Mouse (Mus musculus): ENCODE data around the gene Cp.
"Not testable (repeated sequence)": the region's sequence is repeated elsewhere in the genome, so short reads cannot be mapped to it uniquely, and the experiment has no call there.

Cp gene

DNA sequence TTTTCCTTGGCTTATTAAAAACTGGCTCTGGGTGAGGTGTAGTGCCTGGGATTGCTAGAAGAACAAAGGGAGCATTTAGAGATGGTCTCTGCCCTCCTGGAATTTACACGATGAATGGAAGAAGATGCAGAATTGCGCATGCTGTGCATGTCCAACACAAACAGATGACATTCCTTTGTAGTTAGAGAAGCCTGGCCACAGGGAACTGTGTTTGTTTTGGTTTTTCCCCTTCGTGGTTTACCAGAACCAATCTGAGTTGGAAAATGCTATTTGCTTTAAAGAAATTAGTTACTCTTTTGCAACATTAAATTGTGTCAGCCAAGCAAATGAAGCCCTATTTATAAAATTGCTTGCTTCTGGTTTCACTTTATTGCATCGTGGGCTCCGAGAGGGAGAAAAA lies at the start of gene Cp:
Gene Cp, plus strand, starts transcription at position 170 of the 400 bp plus-strand sequence.
- peak; percentile 12 for DNase-seq

- DNase-seq, result no peak
These were observed 8.3 kb upstream of the Cp start for GRCm38 (mm10) chr3:19948552-19948951.

DNA sequence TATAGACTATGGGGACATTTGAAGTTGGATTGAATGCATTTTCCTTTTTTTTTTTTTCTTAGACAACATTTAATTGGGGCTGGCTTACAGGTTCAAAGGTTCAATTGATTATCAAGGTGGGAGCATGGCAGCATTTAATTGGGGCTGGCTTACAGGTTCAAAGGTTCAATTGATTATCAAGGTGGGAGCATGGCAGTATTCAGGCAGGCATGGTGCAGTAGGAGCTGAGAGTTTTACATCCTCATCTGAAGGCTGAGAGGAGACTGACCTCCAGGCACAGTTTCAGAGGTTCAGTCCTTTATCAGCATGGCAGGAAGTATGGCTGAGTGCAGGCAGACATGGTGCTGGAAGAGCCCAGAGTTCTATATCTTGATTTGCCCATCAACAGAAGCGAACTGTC lies 7.5 kb upstream of the Cp start:
- not testable (repeated sequence) for DNase-seq

DNA sequence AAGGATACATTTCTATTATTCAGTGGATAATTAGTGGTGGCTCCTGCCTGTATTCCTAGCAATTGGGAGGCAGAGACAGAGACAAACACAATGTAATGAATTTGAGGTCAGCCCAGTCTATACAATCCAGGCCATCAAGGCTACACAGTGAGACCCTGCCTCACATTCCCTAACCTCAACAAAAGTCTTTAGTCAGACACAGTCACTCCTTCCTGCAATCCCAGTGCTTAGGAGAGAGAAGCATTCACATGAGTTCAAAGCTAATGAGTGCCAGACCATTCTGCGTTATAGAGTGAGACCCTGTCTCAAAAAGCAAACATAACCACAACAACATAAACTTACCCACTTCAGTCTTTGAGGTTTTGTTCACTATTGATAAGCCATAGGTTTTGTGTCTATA lies 3.4 kb upstream of the Cp start:
- DNase-seq, result no peak

GRCm38 (mm10) chr3:19953865-19954264 lies 3.0 kb upstream of the Cp start:
- peak; percentile 78 for DNase-seq

GRCm38 (mm10) chr3:19958031-19958430 lies 1.2 kb downstream of the Cp start:
- no peak for DNase-seq

- DNase-seq, result no peak
These were observed 2.1 kb downstream of the Cp start for GRCm38 (mm10) chr3:19958983-19959382.

DNA sequence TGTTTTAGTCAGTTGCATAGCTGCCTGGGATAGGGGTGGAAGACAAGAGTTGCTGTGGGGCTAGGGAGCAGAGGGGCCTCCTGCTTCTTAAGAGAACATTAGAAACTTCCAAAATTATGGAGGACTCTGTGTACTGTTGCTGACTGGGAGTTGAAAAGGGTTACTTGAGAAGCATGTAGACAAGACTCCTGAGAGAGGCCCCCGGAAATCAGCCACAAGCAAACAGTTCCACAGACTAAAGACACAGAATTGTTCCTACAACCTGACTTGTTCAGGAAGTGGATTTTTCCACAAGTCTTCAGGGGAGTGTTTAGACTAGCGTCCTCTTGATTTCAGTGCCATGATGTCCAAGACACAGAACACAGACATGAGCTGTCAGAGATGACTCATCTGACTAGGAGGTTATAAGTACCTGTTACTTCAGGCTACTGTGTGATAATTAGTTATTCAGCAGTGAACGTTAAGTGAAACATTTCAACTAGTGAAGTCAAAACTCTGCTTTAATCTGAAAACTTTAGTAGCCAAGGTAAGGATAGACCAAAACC lies 3.8 kb downstream of the Cp start:
- no peak for DNase-seq

- no peak for DNase-seq
These were observed 4.5 kb downstream of the Cp start for GRCm38 (mm10) chr3:19961341-19961740.

GRCm38 (mm10) chr3:19962769-19963513 lies 6.1 kb downstream of the Cp start:
- DNase-seq, result peak; percentile 10

- DNase-seq, result no peak
These were observed 7.9 kb downstream of the Cp start for GRCm38 (mm10) chr3:19964625-19965188.

GRCm38 (mm10) chr3:19965239-19965638 lies 8.4 kb downstream of the Cp start:
- no peak for DNase-seq

GRCm38 (mm10) chr3:19966072-19966471 lies 9.2 kb downstream of the Cp start:
- no peak for DNase-seq

DNA sequence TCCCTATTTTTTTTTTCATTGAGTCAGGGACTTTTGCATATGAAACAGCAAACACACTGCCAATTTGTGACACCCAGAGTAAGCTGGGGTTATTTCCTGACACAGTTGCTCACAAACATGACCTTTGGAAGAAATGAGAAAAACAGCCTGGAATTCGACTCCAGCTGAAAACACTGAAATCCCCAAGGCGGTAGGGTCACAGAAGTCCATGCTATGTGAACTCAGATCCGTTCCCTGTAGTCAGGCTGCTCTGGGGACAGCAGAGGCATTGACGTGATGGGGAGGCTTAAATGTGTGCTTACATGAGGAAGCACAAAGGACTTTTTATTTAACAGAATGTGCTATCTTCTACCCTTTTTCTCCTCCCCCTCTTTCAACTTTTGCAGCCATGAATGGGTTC lies 21.6 kb downstream of the Cp start:
- peak; percentile 75 for DNase-seq

GRCm38 (mm10) chr3:19981156-19981555 lies 24.3 kb downstream of the Cp start:
- DNase-seq, result no peak

DNA sequence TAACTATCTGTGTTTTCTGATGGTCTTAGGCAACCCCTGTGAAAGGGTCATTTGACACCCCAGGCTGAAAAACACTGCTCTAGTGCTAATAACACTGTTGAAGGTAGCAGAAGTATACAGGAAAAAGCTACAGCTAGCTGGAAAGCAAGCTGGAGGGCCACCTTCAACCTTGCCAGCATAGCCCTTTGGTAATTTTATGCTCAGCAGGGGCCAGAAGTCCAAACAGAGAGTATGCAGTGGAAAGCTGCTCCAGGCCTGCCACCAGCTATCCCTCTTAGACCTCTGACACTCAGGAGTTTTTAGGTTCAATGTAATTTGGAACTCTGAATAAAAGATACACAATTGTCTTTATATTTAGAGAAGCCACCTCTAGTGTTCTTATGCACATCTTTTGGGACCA lies 26.0 kb downstream of the Cp start:
- DNase-seq, result peak; percentile 23

GRCm38 (mm10) chr3:19986123-19986522 lies 29.3 kb downstream of the Cp start:
- DNase-seq, result no peak

DNA sequence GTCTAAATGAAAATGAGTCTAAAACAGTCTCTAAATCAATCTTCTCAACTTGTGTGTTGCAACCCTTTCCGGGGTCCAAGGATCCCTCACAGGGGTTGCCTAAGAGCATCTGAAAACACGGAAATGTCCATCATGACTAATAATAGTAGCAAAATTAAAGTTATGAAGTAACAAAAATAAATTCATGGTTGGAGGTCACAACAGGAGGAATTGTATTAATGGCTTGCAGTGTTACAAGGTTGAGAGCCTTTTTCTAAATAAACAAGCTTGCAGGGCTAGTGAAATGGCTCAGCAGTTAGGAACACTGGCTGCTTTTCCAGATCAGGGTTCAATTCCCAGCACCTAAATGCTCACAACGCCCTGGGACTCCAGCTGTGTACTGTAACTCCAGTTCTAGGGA lies 33.2 kb downstream of the Cp start:
- DNase-seq, result no peak

DNA sequence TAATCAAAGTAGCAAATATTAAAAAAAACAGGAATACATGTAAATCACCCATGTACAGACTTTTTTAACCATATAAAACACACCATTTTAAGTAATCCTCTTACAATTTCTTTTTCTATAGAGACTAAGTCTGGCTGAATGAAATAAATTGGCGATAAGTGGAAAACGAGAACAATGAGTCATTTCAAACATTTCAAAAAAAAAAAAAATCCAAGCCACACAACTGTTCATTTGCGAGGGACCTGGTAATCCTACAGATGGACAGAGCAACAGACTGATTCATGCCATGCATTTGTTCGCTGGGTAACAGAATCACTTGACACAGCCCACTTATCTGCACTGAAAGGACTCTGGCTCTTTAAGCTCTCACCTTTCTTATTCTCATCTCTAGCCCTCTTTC lies 35.5 kb downstream of the Cp start:
- no peak for DNase-seq

GRCm38 (mm10) chr3:19999551-19999950 lies 42.7 kb downstream of the Cp start:
- DNase-seq, result no peak

GRCm38 (mm10) chr3:20000806-20001205 lies 44.0 kb downstream of the Cp start:
- no peak for DNase-seq

DNA sequence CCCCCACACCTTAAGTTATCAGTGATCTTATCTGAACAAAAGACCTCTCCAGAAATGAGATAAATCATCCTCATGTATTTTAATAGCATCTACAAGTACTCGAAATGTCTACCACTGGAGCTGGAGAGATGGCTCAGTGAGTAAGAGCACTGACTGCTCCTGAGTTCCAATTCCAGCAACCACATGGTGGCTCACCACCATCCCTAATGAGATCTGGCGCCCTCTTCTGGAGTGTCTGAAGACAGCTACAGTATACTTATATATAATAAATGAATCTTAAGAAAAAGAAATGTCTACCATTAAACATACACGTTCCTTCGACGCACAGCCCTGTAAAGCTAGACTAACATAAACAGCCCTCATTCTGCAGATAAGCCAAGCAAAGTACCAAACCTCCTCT lies 45.9 kb downstream of the Cp start:
- peak; percentile 21 for DNase-seq

DNA sequence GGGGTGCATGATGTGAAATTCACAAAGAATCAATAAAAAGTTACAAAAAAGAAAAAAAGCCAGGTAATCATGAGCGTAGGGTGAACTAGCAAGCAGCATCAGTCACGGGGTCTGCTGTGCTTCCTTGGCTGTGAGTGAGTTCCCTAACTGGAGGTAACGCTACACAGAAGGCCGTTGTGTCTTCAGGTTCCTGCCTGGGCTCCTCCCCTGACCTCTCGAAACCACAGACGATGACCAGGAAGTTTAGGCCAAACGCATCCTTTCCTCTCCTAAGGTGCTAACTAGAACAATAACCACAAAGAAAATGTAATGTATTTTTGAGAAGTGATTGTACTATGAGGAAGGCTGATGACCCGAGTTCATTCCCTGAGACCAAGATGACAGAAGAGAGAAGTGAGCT lies 47.6 kb downstream of the Cp start:
- no peak for DNase-seq

- no peak for DNase-seq
These were observed 48.8 kb downstream of the Cp start for GRCm38 (mm10) chr3:20005611-20006010.

DNA sequence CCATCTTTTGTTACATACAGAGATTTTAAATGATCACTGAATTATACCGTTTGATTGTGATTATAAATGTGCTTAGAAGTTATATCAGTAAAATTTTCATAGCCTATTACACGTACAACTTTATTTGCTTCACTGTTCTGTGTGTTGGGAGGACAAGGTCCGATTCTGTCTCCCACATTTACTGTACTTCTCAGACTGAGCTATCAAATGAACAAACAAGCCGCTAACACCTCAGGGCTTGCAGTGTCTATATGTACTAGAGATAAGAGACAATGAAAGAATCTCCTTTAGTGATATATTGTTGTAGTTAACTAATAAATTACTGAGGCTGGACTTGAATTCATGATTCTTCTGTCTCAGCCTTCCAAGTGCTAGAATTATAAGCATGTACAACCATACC lies 50.4 kb downstream of the Cp start:
- no peak for DNase-seq
